Mouse (Mus musculus): Measurements from ENCODE around the gene Sema4d.

Sema4d gene

DNA sequence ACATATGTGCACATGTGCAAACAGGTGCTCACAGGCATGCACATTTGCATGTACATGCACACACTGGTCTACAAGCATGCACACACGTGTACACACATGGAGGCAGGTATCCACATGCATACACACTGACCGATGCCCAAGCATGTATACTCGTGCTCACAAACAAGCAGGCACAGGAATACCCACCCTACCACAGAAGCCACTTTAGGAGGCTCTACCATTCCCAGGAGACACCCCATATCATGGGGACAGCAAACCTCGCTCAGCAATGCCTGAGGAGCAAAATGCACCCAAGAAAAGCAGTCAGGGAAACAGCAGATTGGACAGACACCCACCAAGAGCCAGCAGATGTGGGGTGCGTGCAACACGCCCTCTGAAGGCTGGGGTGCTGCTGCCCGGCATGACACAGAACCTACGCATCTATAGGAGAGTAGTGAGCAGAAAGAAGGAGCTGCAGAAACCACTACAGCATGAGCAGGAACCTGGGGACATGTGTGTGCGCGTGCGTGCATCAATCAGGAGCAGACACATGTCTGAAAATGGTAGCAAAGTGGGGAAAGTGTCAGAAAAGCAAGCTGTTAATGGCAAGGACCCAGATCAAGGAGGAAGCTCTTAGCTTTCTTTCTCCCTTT lies 15.1 kb downstream of the Sema4d start:
- no peak for DNase-seq (ENCODE audit: low read depth, low spot score)

DNA sequence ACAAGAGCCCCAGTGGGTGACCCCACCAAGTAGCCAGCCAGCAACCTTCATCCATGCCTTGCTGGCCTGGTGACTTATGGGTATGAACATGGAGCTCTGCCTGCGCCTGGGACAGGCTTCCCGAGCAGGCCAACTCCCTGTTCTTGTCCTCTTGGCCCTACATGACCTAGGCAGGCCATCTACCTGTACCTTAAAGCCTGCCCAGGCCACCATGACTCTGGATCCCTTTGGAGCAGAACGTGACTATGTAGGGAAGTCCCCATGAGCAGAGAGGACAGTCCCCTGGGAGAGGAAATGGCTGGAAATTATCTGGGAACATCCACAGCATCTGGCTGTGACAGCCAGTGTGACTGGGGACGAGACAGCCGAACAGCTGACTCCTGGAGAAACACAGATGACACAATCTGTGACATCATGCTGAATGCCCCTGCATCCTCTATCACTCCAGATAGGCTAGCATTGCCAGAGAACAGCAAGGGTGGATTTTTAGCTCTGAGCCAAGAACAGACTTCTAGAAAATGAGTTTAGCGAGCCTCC lies 15.7 kb downstream of the Sema4d start:
- no peak for DNase-seq (ENCODE audit: low read depth, low spot score)

DNA sequence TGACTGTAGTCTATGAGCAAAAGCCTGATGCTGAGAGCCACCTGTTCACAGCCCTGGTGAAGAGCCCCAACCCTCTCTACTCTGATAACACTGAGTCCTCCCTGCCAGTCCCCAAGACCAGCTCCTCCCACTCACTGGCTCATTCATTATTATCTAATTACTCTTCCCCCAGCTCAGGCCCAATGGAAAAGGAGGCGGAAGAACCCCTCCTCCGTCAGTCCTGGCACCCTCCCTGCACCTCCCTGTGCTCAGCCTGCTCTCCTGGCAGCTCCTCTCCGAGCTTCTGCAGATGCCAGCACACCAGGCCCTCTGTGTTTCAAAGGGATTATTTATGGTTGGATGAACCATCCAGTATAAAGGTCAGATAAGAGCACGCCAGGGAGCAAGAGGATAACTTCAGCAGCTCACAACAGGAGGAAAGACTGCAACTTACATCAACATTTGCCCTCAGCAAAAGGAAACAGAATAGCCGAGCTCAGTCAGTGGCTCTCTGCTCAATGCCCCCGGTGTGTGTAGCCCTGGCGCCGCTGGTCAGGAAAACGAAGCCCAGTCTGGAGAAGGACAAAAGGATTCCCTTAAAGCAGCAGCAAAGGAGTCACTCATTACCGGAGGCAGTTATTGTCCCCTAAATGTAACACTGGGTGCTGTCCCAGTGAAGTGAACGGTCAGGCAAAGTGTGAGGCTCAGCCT lies 16.4 kb downstream of the Sema4d start:
- no peak for DNase-seq (ENCODE audit: low read depth, low spot score)

DNA sequence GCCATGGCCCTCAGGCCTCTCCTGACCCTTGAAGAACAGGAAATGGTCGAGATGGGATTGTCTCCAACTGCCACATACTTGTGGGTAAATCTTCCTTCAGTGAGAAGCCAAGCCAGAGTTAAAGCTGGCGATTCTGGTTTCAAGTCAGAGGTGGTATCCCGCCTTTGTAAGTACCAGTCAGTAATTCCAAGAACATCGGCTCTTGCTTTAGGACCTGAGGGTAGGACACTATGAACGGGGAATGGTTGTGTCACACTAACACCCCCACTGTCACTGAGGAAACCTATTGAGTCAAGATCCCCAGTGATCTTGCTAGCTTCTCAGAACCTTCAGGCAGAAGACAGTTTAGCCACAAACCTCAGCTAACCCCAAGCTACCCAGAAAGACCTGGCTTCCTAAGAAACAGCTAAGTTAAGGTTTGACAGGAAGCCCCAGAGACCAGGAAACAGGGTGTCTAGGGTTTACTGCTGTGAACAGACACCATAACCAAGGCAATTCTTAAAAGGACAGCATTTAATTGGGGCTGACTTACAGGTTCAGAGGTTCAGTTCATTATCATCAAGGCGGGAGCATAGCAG lies 17.3 kb downstream of the Sema4d start:
- no peak for DNase-seq (ENCODE audit: low read depth, low spot score)

- DNase-seq (ENCODE audit: low read depth, low spot score), result no peak
Measured at GRCm38 (mm10) chr13:51771802-51772206, 21.7 kb downstream of the Sema4d start.

GRCm38 (mm10) chr13:51770647-51771427 lies 22.7 kb downstream of the Sema4d start:
- DNase-seq (ENCODE audit: low read depth, low spot score), result no peak

GRCm38 (mm10) chr13:51767991-51768761 lies 25.4 kb downstream of the Sema4d start:
- no peak for DNase-seq (ENCODE audit: low read depth, low spot score)

GRCm38 (mm10) chr13:51767513-51767912 lies 26.0 kb downstream of the Sema4d start:
- no peak for DNase-seq (ENCODE audit: low read depth, low spot score)

GRCm38 (mm10) chr13:51766756-51767155 lies 26.8 kb downstream of the Sema4d start:
- DNase-seq (ENCODE audit: low read depth, low spot score), result no peak

GRCm38 (mm10) chr13:51765369-51765768 lies 28.2 kb downstream of the Sema4d start:
- DNase-seq (ENCODE audit: low read depth, low spot score), result no peak

DNA sequence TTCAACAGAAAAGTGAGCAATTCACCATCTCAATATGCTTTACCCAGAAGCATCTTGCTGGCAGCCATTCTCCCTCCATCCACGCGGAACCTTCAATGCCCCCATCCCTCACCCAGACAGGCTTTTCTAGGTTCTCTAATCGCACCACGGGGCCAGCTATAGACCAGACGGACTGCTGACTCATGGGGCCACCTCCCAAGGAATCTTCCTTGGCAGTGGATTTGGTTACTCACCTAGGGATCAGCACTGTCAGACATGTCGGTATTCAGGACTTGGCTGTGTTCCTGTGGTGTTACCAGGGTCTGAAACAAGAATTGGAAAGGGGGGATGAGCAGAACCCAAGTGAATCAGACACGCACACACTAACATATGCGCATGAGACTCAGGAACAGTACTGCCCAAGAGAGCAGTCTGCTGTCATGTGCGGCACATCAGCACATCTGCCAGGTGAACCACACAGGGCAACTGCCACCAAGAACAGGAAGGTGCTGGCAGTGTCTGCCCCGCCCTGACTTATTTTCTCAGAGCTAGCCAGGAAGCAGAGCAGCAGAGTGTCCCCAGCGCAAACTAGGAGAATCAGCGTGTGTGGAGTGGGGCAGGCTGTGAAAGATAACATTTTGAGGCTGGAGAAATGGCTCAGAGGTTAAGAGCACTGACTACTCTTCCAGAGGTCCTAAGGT lies 30.4 kb downstream of the Sema4d start:
- DNase-seq (ENCODE audit: low read depth, low spot score), result no peak

DNA sequence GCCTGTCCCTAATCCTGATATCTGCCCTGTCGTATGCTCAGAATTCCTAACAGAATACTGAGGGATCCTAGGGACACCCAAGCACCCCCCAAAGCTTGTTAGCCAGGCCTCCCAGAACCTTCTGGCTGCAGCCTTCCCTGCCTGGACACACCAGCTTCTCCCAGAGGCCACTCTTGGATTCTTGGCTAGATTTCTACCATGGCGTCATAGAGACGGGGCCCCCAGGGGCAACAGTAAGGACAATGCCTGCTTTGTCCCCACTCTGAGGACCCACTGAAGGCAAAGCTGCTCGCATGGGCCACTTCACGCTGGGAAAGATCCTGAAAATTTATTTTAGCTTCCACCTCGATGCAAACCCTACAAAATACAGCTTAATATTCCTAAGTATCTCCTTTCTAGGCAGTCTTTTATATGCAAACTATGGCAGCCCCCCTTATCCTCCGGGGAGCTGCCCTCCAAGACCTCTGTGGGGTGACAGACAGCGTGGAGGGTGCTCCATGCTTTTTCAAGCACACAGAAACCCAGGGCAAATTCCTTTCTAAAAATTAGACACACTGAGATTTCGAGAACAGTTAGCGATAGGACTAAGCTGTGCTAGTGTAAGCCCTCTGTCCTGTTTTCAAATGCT lies 32.2 kb downstream of the Sema4d start:
- DNase-seq (ENCODE audit: low read depth, low spot score), result no peak

- DNase-seq (ENCODE audit: low read depth, low spot score), result no peak
Measured at GRCm38 (mm10) chr13:51759256-51759987, 34.1 kb downstream of the Sema4d start.

GRCm38 (mm10) chr13:51758428-51758827 lies 35.1 kb downstream of the Sema4d start:
- DNase-seq (ENCODE audit: low read depth, low spot score), result no peak

DNA sequence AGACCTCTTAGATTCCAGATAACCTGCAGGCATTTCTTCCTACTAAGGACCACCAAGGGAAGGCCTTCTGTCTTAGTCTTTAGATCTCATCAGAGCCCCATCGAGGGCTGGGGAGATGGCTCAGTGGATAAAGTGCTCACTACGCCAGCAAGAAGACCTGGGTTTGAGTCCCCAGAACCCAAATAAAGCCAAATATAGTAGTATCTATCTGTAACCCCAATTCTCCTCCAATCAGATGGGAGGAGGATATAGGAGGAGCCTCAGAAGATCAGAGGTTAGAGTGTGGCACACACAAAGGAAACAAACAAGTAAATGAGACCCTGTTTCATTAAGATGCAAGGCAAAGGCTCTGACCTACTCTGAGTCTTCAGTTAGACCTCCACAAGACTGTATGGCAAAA lies 36.4 kb downstream of the Sema4d start:
- no peak for DNase-seq (ENCODE audit: low read depth, low spot score)

GRCm38 (mm10) chr13:51756563-51756962 lies 37.0 kb downstream of the Sema4d start:
- DNase-seq (ENCODE audit: low read depth, low spot score), result no peak

- no peak for DNase-seq (ENCODE audit: low read depth, low spot score)
Measured at GRCm38 (mm10) chr13:51756019-51756418, 37.5 kb downstream of the Sema4d start.

DNA sequence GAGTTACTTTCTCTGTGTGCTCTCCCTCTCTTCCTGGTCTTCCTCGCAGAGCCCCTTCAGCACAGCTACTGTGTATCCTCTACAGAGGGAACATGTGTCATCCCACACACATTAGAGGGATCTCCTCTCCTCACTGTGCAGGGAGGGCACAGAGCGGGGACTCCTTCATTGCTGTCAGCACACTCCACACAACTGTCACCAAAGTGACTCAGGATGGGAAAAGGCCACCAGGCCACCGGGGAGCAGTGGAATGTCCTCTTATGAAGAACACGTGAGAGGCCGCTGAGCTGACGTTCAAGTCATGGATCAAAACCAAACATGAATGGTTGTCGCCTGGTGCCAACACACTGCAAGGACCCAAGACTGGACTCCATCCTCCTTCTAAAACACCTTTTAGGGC lies 38.0 kb downstream of the Sema4d start:
- DNase-seq (ENCODE audit: low read depth, low spot score), result no peak

DNA sequence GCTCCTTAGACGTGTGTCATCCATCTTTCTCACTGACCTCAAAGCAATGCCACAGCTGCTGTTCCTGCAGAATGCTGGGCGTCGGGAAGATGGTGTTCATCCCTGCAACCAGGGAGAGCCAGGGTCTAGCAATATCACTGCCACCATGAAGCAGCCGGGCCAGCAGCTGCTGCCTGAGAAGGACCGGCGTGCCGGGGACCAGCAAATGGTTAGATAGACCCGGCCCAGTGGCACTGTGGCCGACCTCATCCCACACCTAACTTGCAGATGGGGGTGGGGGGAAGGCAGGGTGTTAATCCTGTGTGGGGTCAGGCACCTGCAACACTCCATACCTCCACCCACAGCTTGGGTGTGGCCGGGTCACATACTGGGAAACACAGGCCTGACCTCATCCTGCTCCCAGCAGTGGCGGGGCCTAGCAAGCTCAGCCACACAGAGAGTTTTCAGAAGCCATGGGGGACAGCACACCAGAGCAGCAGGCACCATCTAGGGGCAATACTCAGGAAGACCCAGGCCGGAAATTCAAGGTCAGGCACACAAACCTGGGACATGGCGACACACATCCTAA lies 38.9 kb downstream of the Sema4d start:
- no peak for DNase-seq (ENCODE audit: low read depth, low spot score)

Data from brain, embryonic 18.5 days (tissue).